Comparison of ENCODE assay signal across 8 mouse cellular contexts in genomic region chrX:56274170-56274569, GRCm38 (mm10).
A peak's percentile ranks its signal among the peaks of the same experiment; 100 is the strongest.
DNase-seq lines count a peak whose midpoint lies in the region; ATAC-seq and TF ChIP-seq lines count a peak whose summit lies in the region.
"Had no signal": no experiment of that assay in that cellular context is flagged by ENCODE, and none has a peak within 500 bp of the region (broad histone marks: within the 10 kb centered on the region; RNA-seq: fewer than 3 reads in every experiment).

No protein-coding gene starts in this region.

- no peak overlapping the region for H3K4me3 ChIP-seq in intestine, embryonic 14.5 days (ENCODE audit: low read depth, low read length)
- H3K4me3 ChIP-seq in intestine, embryonic 16.5 days (ENCODE audit: low read length) = no peak overlapping the region
- no peak overlapping the region for H3K4me3 ChIP-seq in ES-E14 (ENCODE audit: insufficient read depth in 1 of 2, low read depth in 1 of 2, low read length in 2 of 2, poor library complexity in 1 of 2, severe bottlenecking in 1 of 2)
- H3K4me3 ChIP-seq in limb, embryonic 14.5 days (replicated peaks; ENCODE audit: low read length) = no peak overlapping the region
- H3K4me3 ChIP-seq: embryonic facial prominence, embryonic 15.5 days had no signal

- TF ChIP-seq POLR2A in limb, embryonic 14.5 days (IDR thresholded peaks at IDR 0.05; ENCODE audit: borderline replicate concordance, extremely low read depth, insufficient read depth, insufficient read length) = no peak

- H3K27me3 ChIP-seq in intestine, embryonic 14.5 days (replicated peaks; ENCODE audit: control insufficient read depth, insufficient read depth, low read length) = no peaks in the 10 kb centered on the region
- no peaks in the 10 kb centered on the region for H3K27me3 ChIP-seq in intestine, embryonic 16.5 days (replicated peaks; ENCODE audit: control insufficient read depth, insufficient read depth, low read length)
- no peaks in the 10 kb centered on the region for H3K27me3 ChIP-seq in limb, embryonic 14.5 days (ENCODE audit: control insufficient read depth, insufficient read depth, low read length)
- H3K27me3 ChIP-seq: embryonic facial prominence, embryonic 15.5 days had no signal

- no peak overlapping the region for H3K9ac ChIP-seq in intestine, embryonic 14.5 days (ENCODE audit: low read length)
- H3K9ac ChIP-seq in intestine, embryonic 16.5 days (ENCODE audit: low read depth, low read length) = no peak overlapping the region
- H3K9ac ChIP-seq in ES-E14 (ENCODE audit: insufficient read depth, low read depth, low read length, poor library complexity, severe bottlenecking) = no peak overlapping the region
- no peak overlapping the region for H3K9ac ChIP-seq in limb, embryonic 14.5 days (ENCODE audit: low read depth, low read length, severe bottlenecking)
- H3K9ac ChIP-seq: embryonic facial prominence, embryonic 15.5 days had no signal

- no peaks in the 10 kb centered on the region for H3K36me3 ChIP-seq in intestine, embryonic 14.5 days (ENCODE audit: control insufficient read depth, insufficient read depth, low read length)
- H3K36me3 ChIP-seq in intestine, embryonic 16.5 days (ENCODE audit: control insufficient read depth, insufficient read depth, low read length) = no peaks in the 10 kb centered on the region
- H3K36me3 ChIP-seq in ES-E14 (ENCODE audit: control insufficient read depth, insufficient read depth, low read length, poor library complexity, severe bottlenecking) = no peaks in the 10 kb centered on the region
- H3K36me3 ChIP-seq in limb, embryonic 14.5 days (ENCODE audit: control insufficient read depth, insufficient read depth, low read length) = no peaks in the 10 kb centered on the region
- H3K36me3 ChIP-seq: embryonic facial prominence, embryonic 15.5 days had no signal

- 7% methylated on average over 1 of the region's 1 CpGs for WGBS in intestine, embryonic 14.5 days
- 9% methylated on average over 1 of the region's 1 CpGs for WGBS in intestine, embryonic 16.5 days
- 6% methylated on average over 1 of the region's 1 CpGs for WGBS in limb, embryonic 14.5 days

- H3K27ac ChIP-seq in intestine, embryonic 14.5 days (ENCODE audit: low read depth) = no peak overlapping the region
- no peak overlapping the region for H3K27ac ChIP-seq in intestine, embryonic 16.5 days (ENCODE audit: low read length)
- H3K27ac ChIP-seq in ES-E14 (ENCODE audit: insufficient read depth, low read depth, low read length, poor library complexity, severe bottlenecking) = no peak overlapping the region
- H3K27ac ChIP-seq in limb, embryonic 14.5 days (replicated peaks; ENCODE audit: low read depth, low read length) = no peak overlapping the region
- H3K27ac ChIP-seq: embryonic facial prominence, embryonic 15.5 days had no signal

- no peaks in the 10 kb centered on the region for H3K4me1 ChIP-seq in intestine, embryonic 14.5 days (replicated peaks; ENCODE audit: control insufficient read depth, insufficient read depth, low read length)
- H3K4me1 ChIP-seq in intestine, embryonic 16.5 days (ENCODE audit: control insufficient read depth, insufficient read depth, low read length) = no peaks in the 10 kb centered on the region
- H3K4me1 ChIP-seq in ES-E14 (ENCODE audit: control insufficient read depth in 2 of 2, insufficient read depth in 2 of 2, low read length in 2 of 2, poor library complexity in 1 of 2) = no peaks in the 10 kb centered on the region
- H3K4me1 ChIP-seq in limb, embryonic 14.5 days (ENCODE audit: control insufficient read depth, insufficient read depth, low read length) = no peaks in the 10 kb centered on the region
- H3K4me1 ChIP-seq: embryonic facial prominence, embryonic 15.5 days had no signal

- no peak overlapping the region for H3K4me2 ChIP-seq in intestine, embryonic 14.5 days (ENCODE audit: low read length)
- H3K4me2 ChIP-seq in intestine, embryonic 16.5 days (ENCODE audit: low read depth, low read length) = no peak overlapping the region
- H3K4me2 ChIP-seq in limb, embryonic 14.5 days (replicated peaks; ENCODE audit: low read depth, low read length, severe bottlenecking) = no peak overlapping the region
- H3K4me2 ChIP-seq: embryonic facial prominence, embryonic 15.5 days had no signal

- in situ Hi-C loops in ES-E14 (cut with MboI; ENCODE audit: low sequenced_read_pairs in 2 of 2, unreplicated experiment in 2 of 2) = no loop called here

- no peak for ATAC-seq in intestine, embryonic 14.5 days (replicated peaks; ENCODE audit: low FRiP score, low TSS enrichment, low read depth)
- ATAC-seq in intestine, embryonic 16.5 days = no peak
- ATAC-seq in limb, embryonic 14.5 days (ENCODE audit: low FRiP score, low read depth) = no peak

- no peaks in the 10 kb centered on the region for H3K9me3 ChIP-seq in intestine, embryonic 14.5 days (ENCODE audit: control insufficient read depth, low read length)
- H3K9me3 ChIP-seq in intestine, embryonic 16.5 days (ENCODE audit: control insufficient read depth, low read length) = no peaks in the 10 kb centered on the region
- no peaks in the 10 kb centered on the region for H3K9me3 ChIP-seq in ES-E14 (ENCODE audit: control insufficient read depth, insufficient read depth, low read depth, low read length)
- no peaks in the 10 kb centered on the region for H3K9me3 ChIP-seq in limb, embryonic 14.5 days (ENCODE audit: control insufficient read depth, low read length)
- H3K9me3 ChIP-seq: embryonic facial prominence, embryonic 15.5 days had no signal

- DNase-seq in intestine, embryonic 14.5 days (ENCODE audit: low spot score) = peak; percentile 50
- peak; percentile 45 for DNase-seq in 416B (ENCODE audit: low read depth)
- peak; percentile 15 for DNase-seq in ES-E14 (ENCODE audit: low read depth, low spot score)
- DNase-seq in embryo, embryonic 11.5 days (ENCODE audit: low read depth, low spot score) = peak; percentile 11
- peak; percentile 2 for DNase-seq in limb, embryonic 14.5 days (ENCODE audit: low spot score)
- DNase-seq in Muller cell, postnatal 12 days (ENCODE audit: inconsistent ontology term) = no peak

TF ChIP-seq in ES-E14, 5 proteins besides CTCF, POLR2A, EP300 and RAD21:
- no peak for TF ChIP-seq ZC3H11A (IDR thresholded peaks at IDR 0.05; ENCODE audit: borderline replicate concordance, low read depth, low read length)
- TF ChIP-seq HCFC1 (IDR thresholded peaks at IDR 0.05; ENCODE audit: borderline replicate concordance, insufficient read depth, low read length) = no peak
- TF ChIP-seq MAFK (IDR thresholded peaks at IDR 0.05; ENCODE audit: insufficient read depth, low read depth, low read length) = no peak
- no peak for TF ChIP-seq ZNF384 (IDR thresholded peaks at IDR 0.05; ENCODE audit: low read depth, low read length)
- TF ChIP-seq CHD2 (IDR thresholded peaks at IDR 0.05; ENCODE audit: low read depth, low read length) = no peak
TF ChIP-seq in ES-E14: peak in this region for 0.
